Mouse (Mus musculus) megakaryocyte progenitor cell, adult 5-6 weeks (primary cell): Measurements from ENCODE around the gene Eif2ak3. TPM values are rescaled to one million over a fixed set of nuclear protein-coding genes. Genes with fewer than 3 reads are reported as not detected.

ENCODE experiments used
- ATAC-seq: replicated peaks from 2 replicates; pipeline ENCODE4 v1.8.0; 2016; ENCODE audit warnings: mild to moderate bottlenecking, moderate TSS enrichment, inconsistent platforms; ENCODE audit not compliant: poor library complexity
- total RNA-seq, 2 experiments: library from RNA; stranded (forward) in 1 of 2; stranded (reverse) in 1 of 2; fragments of 157-497, 149-512 nt in 1 of 2; fragments of 200-1000 nt in 1 of 2; gene quantifications; 2 replicates each; pipeline versions ENCODE4 v1.2.3 to v1.2.4; 2015 to 2017

Eif2ak3 gene
- total RNA-seq, 2 experiments from 2014 or later = 13.2 to 19.8 TPM

- ATAC-seq = no peak
Observed at GRCm38 (mm10) chr6:70887993-70888392, 43.7 kb downstream of the Eif2ak3 start.

GRCm38 (mm10) chr6:70898166-70898565 is 53.9 kb downstream of the Eif2ak3 start:
- ATAC-seq = no peak

GRCm38 (mm10) chr6:70899594-70900003 is 55.3 kb downstream of the Eif2ak3 start:
- no peak for ATAC-seq

DNA sequence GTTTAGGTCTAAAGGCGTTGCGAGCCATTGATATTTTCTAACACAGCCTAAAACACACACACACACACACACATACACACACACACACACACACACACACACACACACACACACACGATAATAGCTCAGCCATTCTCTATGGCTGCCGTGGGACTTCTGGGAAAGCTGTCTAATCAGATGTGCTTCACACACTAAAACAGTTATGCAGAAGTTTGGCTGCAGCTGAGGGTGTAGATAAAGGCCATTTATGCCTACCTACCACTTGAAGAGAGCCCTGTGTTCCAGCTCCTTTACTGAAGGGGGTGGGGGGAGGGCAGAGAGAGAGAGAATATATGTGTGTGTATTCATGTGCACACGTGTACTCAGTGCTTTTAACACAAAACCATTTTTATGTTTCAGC is 59.4 kb downstream of the Eif2ak3 start:
- ATAC-seq = peak; percentile 93

GRCm38 (mm10) chr6:70909572-70909971 is 65.3 kb downstream of the Eif2ak3 start:
- ATAC-seq = no peak

DNA sequence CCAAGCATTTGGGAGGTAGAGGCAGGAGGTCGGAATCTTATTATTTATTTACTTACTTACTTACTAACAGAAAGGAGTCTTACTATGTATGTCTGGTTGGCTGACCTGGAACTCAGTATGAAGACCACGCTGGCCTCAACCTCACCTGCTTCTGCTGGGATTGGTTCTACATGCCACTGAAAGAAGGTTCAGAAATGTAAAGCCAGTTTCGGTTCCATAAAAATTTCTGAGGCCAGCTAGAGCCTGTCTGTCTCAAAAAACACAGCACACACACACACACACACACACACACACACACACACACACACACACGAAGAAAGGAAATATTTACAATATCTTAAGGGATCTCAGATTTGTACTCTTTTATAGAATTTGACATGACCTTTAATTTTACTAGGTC is 66.0 kb downstream of the Eif2ak3 start:
- 0 out of 2 replicates have a peak, but pooled peaks have one; percentile 23 for ATAC-seq

DNA sequence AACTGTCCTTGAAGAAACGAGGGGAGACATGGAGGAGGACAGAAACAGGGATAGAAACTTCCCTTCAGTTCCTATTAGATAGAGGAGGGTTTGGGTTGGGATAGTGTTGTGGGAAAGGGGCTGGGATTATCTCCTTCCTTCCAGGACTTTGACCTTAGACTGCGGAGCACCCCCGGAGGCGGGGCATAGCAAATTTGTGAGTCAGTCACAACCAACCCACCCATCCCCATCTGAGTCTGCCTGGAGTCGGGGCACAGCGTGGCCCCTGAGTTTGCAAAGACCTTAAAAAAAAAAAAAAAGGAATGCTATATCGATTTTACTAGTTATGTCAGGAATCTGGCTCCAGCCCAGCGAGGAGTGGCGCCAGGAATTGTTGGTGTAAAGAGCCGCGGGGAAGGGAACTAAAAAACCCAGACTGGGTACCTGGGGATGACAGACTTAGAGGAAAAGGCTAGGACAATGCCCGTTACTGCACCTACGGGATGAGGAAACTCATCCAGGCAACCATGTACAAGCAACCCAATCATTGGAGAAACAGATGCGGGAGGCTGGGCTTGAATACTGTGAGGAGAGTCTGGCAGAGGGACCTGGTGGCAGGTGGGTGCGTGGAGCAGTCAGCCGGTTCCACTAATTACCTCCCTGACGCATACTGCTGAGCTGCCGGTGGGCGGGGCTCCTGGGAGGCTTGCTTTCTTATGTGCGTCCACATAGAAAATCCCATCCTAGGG is 67.5 kb downstream of the Eif2ak3 start:
- ATAC-seq = no peak

DNA sequence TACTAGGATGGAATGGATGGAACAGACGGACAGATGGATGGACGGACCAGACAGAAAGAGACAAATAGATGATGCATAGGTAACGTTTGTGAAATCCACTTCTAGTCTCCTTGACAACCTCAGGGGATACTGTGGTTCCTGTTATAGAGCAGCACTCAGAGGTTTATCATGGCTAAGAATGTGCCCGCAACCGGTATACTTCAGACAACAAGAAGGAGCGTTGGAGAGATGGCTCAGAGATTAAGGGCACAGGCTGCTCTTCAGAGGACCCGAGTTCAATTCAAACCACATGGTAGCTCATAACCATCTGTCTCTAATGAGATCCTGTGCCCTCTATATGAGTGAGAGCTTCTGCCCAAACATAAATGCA is 68.1 kb downstream of the Eif2ak3 start:
- ATAC-seq = no peak

GRCm38 (mm10) chr6:70918827-70919226 is 74.5 kb downstream of the Eif2ak3 start, which contains the start of gene Tex37:
Tex37 (minus strand) TSS chr6:70918927.
- no peak for ATAC-seq

GRCm38 (mm10) chr6:70921274-70922074 is 77.2 kb downstream of the Eif2ak3 start:
- peak; percentile 92 for ATAC-seq

DNA sequence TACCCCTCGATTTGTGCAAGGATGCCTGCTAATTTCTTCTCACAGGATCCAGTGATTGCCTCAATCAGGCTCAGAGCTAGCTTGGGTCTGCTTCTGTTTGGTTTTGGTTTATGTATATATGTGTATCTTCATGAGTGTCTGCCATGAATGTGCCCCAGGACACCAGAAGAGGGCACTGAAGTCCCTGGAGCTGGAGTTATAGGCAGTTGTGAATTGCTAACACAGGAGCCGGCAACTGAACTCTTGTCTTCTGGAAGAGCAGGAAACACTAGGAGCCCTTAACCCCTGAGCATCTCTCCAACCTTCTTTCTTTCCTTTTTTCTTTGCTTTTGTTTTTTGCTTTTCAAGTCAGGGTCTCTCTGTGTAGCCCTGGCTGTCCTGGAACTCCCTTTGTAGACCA is 87.5 kb downstream of the Eif2ak3 start:
- ATAC-seq = no peak

DNA sequence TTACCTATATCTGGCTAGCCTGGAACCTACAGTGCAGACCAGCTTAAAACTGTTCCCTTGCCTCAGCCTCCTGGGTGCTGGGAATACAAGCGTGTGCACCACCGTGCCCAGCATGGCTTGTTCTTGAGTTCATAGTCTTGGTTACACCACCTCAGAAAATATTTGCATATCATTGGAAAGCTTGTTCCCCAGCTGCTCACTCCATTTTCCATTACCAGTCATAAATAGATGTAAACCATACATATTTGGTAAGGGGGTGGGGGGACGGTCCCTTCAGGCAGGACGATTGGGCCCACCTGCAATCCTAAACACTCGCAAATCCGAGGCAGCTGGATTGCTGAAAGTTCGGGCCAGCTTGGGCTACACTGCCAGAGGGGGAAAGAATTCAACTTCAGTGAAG is 109.0 kb downstream of the Eif2ak3 start:
- ATAC-seq = no peak

DNA sequence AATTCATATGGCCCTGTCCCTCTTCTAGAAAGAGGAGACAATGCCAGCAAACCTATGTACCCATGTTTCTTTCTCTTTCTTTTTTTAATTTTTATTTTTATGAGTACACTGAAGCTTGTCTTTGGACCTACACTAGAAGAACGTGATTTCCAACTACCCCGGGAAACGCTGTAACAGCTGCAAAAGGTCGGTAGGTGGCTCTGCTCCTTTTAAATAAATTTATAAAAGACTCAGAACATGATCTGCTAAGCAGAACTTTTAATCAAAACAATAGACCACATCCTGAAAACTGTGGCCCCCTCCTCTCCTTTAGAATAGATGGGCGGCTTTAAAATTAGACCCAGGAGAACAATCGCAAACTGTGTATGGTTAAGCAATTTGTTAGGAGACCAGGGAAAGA is 109.7 kb downstream of the Eif2ak3 start:
- ATAC-seq = peak; percentile 49; the same call in 1 of the 2 replicates

Other genes starting within 250 kb of the Eif2ak3 start
- 105 and 110 TPM in 2 replicates for gene Rpia, start 52.3 kb upstream of the Eif2ak3 start, total RNA-seq (2015)
- 209 and 250 TPM in 2 replicates for gene Rpia, start 52.3 kb upstream of the Eif2ak3 start, total RNA-seq (2017)
- not detected in 2 replicates for gene Tex37, start 74.4 kb downstream of the Eif2ak3 start, total RNA-seq (2015)
- not detected in 2 replicates for gene Tex37, start 74.4 kb downstream of the Eif2ak3 start, total RNA-seq (2017)
- gene Foxi3, start 112.0 kb downstream of the Eif2ak3 start, total RNA-seq (2015) = not detected in 2 replicates
- gene Foxi3, start 112.0 kb downstream of the Eif2ak3 start, total RNA-seq (2017) = not detected in 2 replicates